Mouse (Mus musculus) embryonic facial prominence, embryonic 15.5 days (tissue): ENCODE data around the gene Ndrg2. TPM values are rescaled to one million over a fixed set of nuclear protein-coding genes. Genes with fewer than 3 reads are reported as not detected.

ENCODE experiments used
- ATAC-seq: fragments of 200-750 bp; cut with Nextera tagmentation; 2 replicates; pipeline ENCODE4 v1.8.0; 2017; ENCODE audit warnings: low read depth, moderate TSS enrichment; ENCODE audit not compliant: insufficient number of reproducible peaks, low FRiP score, low TSS enrichment
- H3K27ac ChIP-seq: fragments of 300-500 bp; sonication (generic); replicated peaks from 2 replicates; pipeline ENCODE4 v1.5.1; 2015; ENCODE audit warnings: mild to moderate bottlenecking, inconsistent platforms
- H3K27me3 ChIP-seq: fragments of 300-500 bp; sonication (generic); 2 replicates; pipeline ENCODE4 v1.6.1; 2015; ENCODE audit warnings: inconsistent platforms
- H3K36me3 ChIP-seq: fragments of 300-500 bp; sonication (generic); 2 replicates; pipeline ENCODE4 v1.6.1; 2015; ENCODE audit warnings: mild to moderate bottlenecking, inconsistent platforms
- H3K4me1 ChIP-seq: fragments of 300-500 bp; sonication (generic); 2 replicates; pipeline ENCODE4 v1.6.1; 2015; ENCODE audit warnings: inconsistent platforms
- H3K4me2 ChIP-seq: fragments of 300-500 bp; sonication (generic); replicated peaks from 2 replicates; pipeline ENCODE4 v1.6.1; 2015; ENCODE audit warnings: mild to moderate bottlenecking, inconsistent platforms
- H3K4me3 ChIP-seq: fragments of 300-500 bp; sonication (generic); replicated peaks from 2 replicates; pipeline ENCODE4 v1.5.1; 2015; ENCODE audit warnings: mild to moderate bottlenecking, inconsistent platforms
- H3K9ac ChIP-seq: fragments of 300-500 bp; sonication (generic); 2 replicates; pipeline ENCODE4 v1.6.1; 2015; ENCODE audit warnings: inconsistent platforms
- H3K9me3 ChIP-seq: fragments of 300-500 bp; sonication (generic); replicated peaks from 2 replicates; pipeline ENCODE4 v1.6.1; 2016; ENCODE audit warnings: inconsistent platforms
- WGBS: fragments of 180-500 bp; shearing (Covaris S2); methylation state at CpG from one replicate; pipeline ENCODE4 v1.1.7; 2015; 5-methylcytosine and 5-hydroxymethylcytosine counted together
- polyA plus RNA-seq: library from polyadenylated mRNA; unstranded; fragments of >200 nt; fragmentation: Nextera tagmentation; extraction: Ambion mirVana; gene quantifications from 2 replicates; pipeline ENCODE4 v1.2.1, GENCODE M21; 2015

Gene Ndrg2
- 79.3 and 98.2 TPM in 2 replicates for polyA plus RNA-seq

- Histone ChIP-seq H3K4me2 (peak within 1 kb of the TSS; percentile 94), H3K4me1 (peaks cover 21% of the 10 kb centered on the region), H3K27me3 (no peaks in the 10 kb centered on the region), H3K9ac (peak within 1 kb of the TSS; percentile 28), H3K27ac (peak within 1 kb of the TSS; percentile 87), H3K4me3 (peak within 1 kb of the TSS; percentile 57), H3K36me3 (peaks cover 9% of the 10 kb centered on the region; the same call in 1 of the 2 replicates), H3K9me3 (no peaks in the 10 kb centered on the region)
- WGBS = 3% methylated on average over 23 of the region's 23 CpGs
- ATAC-seq = peak; percentile 81
Measured at GRCm38 (mm10) chr14:51913960-51914762, at the start of gene Ndrg2. Ndrg2 (minus strand) TSS chr14:51914158.

DNA sequence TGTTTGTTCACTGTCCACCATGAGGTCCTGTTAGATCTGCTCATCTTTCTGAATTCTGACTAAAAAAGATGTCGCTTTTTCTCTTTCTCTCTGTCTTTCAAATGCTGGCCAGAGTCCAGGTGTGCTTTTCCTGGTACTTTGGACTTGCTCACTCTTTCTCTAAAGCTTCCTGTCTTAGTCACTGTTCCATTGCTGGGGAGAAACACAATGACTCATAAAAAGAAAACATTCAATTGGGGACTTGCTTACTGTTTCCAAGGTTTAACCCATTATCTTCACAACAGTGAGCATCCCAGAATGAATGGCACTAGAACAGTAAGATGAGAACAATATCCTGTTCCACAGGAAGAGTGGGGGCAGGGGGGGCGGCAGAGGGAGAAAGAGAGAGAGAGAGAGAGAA, 46.4 kb upstream of the Ndrg2 start:
- no peak for ATAC-seq
- H3K9ac ChIP-seq = no peak overlapping the region
- no peak overlapping the region for H3K4me3 ChIP-seq
- H3K4me1 ChIP-seq = no peaks in the 10 kb centered on the region
- no peaks in the 10 kb centered on the region for H3K36me3 ChIP-seq
- no peak overlapping the region for H3K4me2 ChIP-seq
- no peaks in the 10 kb centered on the region for H3K27me3 ChIP-seq
- H3K27ac ChIP-seq = no peak overlapping the region
- H3K9me3 ChIP-seq = no peaks in the 10 kb centered on the region
- WGBS = 82% methylated on average over 2 of the region's 2 CpGs

- Histone ChIP-seq H3K9ac (no peak overlapping the region), H3K27me3 (no peaks in the 10 kb centered on the region), H3K4me3 (no peak overlapping the region), H3K4me1 (peaks cover 5% of the 10 kb centered on the region), H3K9me3 (no peaks in the 10 kb centered on the region), H3K27ac (no peak overlapping the region), H3K36me3 (no peaks in the 10 kb centered on the region), H3K4me2 (no peak overlapping the region)
- 78% methylated on average over 6 of the region's 6 CpGs for WGBS
- no peak for ATAC-seq
Measured at GRCm38 (mm10) chr14:51943336-51943735, 29.4 kb upstream of the Ndrg2 start.

DNA sequence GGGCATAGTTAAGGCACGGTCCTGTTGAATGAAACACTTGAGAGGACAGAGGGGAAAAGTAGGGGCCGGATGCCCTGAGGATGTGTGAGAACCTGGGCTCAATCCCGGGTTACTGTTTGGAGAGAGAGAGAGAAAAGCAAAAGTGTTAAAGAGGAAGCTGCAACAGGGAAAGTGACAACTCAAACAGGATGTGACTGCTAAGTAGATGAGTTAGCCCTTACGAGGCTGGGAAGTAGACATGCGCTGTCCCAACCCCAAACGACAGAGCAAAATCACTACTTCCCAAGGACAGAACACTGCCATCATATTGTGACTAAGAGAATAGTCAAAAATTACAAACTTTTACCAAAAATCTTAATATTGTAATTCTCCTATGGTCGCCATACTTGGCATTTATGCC, 28.3 kb upstream of the Ndrg2 start:
- Histone ChIP-seq H3K27ac (no peak overlapping the region), H3K9me3 (no peaks in the 10 kb centered on the region), H3K27me3 (no peaks in the 10 kb centered on the region), H3K4me2 (no peak overlapping the region), H3K4me3 (no peak overlapping the region), H3K4me1 (peaks cover 5% of the 10 kb centered on the region), H3K9ac (no peak overlapping the region), H3K36me3 (no peaks in the 10 kb centered on the region)
- no peak for ATAC-seq
- WGBS = 37% methylated on average over 7 of the region's 7 CpGs

DNA sequence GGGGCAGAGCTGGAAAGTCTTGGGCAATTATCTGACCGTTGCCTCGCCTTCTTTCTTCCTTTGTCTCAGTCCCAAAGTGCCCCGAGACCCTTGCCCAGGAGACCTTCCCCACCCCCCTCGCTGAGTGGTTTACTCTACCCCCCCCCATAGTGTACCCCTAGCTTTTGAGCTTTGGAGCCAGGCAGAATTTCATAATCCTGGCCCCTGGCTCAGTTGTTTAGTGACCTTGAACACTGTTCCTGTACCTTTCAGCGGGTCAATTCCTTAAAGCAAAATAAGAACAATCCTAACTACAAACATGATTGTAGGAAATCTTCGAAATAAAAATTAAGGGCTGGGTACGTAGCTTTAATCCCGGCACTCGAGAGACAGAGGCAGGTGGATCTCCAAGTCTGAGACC, 27.6 kb upstream of the Ndrg2 start:
- Histone ChIP-seq H3K9me3 (no peaks in the 10 kb centered on the region), H3K36me3 (no peaks in the 10 kb centered on the region), H3K4me2 (no peak overlapping the region), H3K9ac (no peak overlapping the region), H3K4me1 (peaks cover 5% of the 10 kb centered on the region), H3K4me3 (no peak overlapping the region), H3K27ac (no peak overlapping the region), H3K27me3 (no peaks in the 10 kb centered on the region)
- 46% methylated on average over 9 of the region's 9 CpGs for WGBS
- ATAC-seq = no peak

DNA sequence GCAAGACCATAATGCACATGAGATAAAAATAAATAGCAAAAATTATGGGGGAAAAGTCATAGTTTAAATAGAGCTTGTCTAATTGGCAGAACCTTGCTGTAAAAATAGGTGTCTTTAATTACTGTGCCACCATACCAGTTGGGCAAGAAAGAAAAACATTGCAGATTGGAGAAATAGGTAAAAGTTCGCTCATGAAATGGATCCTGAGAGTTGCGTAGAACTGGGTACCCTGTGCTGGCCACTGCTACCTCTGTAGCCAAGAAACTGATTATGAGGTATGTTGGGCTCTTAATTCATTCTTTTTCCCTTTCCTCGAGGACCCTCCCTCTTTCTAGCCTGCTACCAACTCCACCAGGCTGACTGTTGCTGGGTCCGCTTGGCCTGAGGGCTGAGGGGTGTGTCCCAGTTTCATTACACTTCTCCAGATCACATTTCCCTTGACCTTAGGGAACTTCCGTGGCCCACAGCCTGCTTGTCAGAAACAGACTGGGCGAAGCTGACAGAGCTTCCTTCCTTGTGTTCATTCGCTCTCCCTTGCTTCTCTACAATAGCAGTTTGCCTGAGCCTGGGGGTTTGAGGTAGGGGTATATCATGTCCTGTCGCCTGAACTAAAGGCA, 27.1 kb upstream of the Ndrg2 start:
- H3K27me3 ChIP-seq = no peaks in the 10 kb centered on the region
- no peaks in the 10 kb centered on the region for H3K9me3 ChIP-seq
- no peak overlapping the region for H3K27ac ChIP-seq
- H3K4me1 ChIP-seq = peaks cover 5% of the 10 kb centered on the region
- no peaks in the 10 kb centered on the region for H3K36me3 ChIP-seq
- no peak overlapping the region for H3K4me3 ChIP-seq
- 22% methylated on average over 8 of the region's 8 CpGs for WGBS
- ATAC-seq = no peak
- no peak overlapping the region for H3K9ac ChIP-seq
- H3K4me2 ChIP-seq = no peak overlapping the region

GRCm38 (mm10) chr14:51939005-51939404, 25.0 kb upstream of the Ndrg2 start:
- no peak overlapping the region for H3K27ac ChIP-seq
- H3K27me3 ChIP-seq = no peaks in the 10 kb centered on the region
- H3K9me3 ChIP-seq = 0 out of 2 replicates have a peak, but pooled peaks cover 4% of the 10 kb centered on the region
- no peak overlapping the region for H3K4me3 ChIP-seq
- H3K36me3 ChIP-seq = no peaks in the 10 kb centered on the region
- no peak overlapping the region for H3K4me2 ChIP-seq
- WGBS = 91% methylated on average over 9 of the region's 9 CpGs
- H3K4me1 ChIP-seq = peaks cover 5% of the 10 kb centered on the region
- ATAC-seq = no peak
- no peak overlapping the region for H3K9ac ChIP-seq

DNA sequence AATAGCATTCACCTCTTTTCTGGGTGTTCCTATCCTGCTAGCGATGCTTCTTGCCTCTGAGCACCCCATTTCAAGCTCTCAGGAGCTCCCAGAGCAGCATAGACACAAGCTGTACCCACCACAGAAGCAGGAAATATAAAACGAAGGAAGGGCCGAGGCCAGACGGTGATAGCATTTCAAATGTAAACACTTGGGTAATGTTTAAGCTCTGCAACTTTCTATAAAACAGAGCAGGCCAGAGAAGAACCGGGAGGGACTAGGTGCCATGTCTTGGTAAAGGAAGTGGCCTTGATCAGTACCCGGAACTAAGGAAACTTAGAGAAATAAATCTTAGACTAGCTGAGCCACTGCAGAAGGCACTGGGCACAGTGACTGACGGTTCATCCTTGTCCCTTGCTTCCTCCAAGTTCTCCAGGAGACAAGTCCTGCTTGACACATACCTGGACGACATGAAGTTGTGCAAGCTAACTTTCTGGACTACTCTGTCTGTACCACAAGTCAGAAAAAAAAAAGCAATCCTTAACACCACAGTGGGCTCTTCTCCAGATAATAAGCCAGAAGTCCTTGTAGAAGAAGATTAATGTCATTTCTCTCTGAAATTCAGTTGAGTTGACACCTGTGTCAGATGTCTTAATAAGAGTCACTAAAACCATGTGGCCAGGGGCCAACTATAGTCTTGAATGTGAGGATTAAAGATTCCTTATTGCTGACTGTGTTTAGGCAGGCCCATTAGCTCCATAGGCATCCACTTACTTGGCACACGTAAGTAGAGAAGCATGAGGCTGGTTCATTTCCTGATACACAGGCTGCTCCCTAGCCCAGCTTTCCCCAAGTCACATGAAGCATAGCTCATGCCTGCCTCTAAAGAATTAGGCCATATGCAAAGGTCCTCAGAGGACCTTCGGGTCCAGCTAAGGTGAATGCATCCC, 18.4 kb upstream of the Ndrg2 start:
- no peak for ATAC-seq
- Histone ChIP-seq H3K9me3 (0 out of 2 replicates have a peak, but pooled peaks cover 4% of the 10 kb centered on the region), H3K9ac (no peak overlapping the region), H3K4me3 (no peak overlapping the region), H3K4me1 (0 out of 2 replicates have a peak, but pooled peaks cover 3% of the 10 kb centered on the region), H3K36me3 (no peaks in the 10 kb centered on the region), H3K27ac (no peak overlapping the region; the same call in 1 of the 2 replicates), H3K4me2 (no peak overlapping the region), H3K27me3 (no peaks in the 10 kb centered on the region)
- WGBS = 66% methylated on average over 10 of the region's 10 CpGs

- 0 out of 2 replicates have a peak, but pooled peaks cover 4% of the 10 kb centered on the region for H3K9me3 ChIP-seq
- H3K36me3 ChIP-seq = no peaks in the 10 kb centered on the region
- WGBS = 31% methylated on average over 5 of the region's 5 CpGs
- no peak overlapping the region for H3K4me2 ChIP-seq
- H3K27me3 ChIP-seq = no peaks in the 10 kb centered on the region
- ATAC-seq = peak; percentile 49; the same call in 1 of the 2 replicates
- 0 out of 2 replicates have a peak, but pooled peaks cover 3% of the 10 kb centered on the region for H3K4me1 ChIP-seq
- no peak overlapping the region for H3K9ac ChIP-seq
- H3K4me3 ChIP-seq = no peak overlapping the region
- H3K27ac ChIP-seq = no peak overlapping the region
Measured at GRCm38 (mm10) chr14:51930824-51931223, 16.9 kb upstream of the Ndrg2 start.

GRCm38 (mm10) chr14:51929968-51930367, 16.0 kb upstream of the Ndrg2 start:
- no peaks in the 10 kb centered on the region for H3K36me3 ChIP-seq
- no peak overlapping the region for H3K4me2 ChIP-seq
- no peak overlapping the region for H3K4me3 ChIP-seq
- 63% methylated on average over 9 of the region's 9 CpGs for whole genome bisulfite sequencing
- 0 out of 2 replicates have a peak, but pooled peaks cover 3% of the 10 kb centered on the region for H3K4me1 ChIP-seq
- H3K27ac ChIP-seq = no peak overlapping the region
- ATAC-seq = no peak
- H3K27me3 ChIP-seq = no peaks in the 10 kb centered on the region
- H3K9me3 ChIP-seq = no peaks in the 10 kb centered on the region
- no peak overlapping the region for H3K9ac ChIP-seq
